Comparison of ENCODE assay signal across 10 mouse cellular contexts in genomic region chr6:129393087-129393720, GRCm38 (mm10). TPM values are rescaled to one million over a fixed set of nuclear protein-coding genes. Genes with fewer than 3 reads are reported as not detected.
DNase-seq lines count a peak whose midpoint lies in the region; ATAC-seq and TF ChIP-seq lines count a peak whose summit lies in the region.
"Had no signal": no experiment of that assay in that cellular context is flagged by ENCODE, and none has a peak within 500 bp of the region (broad histone marks: within the 10 kb centered on the region; RNA-seq: fewer than 3 reads in every experiment).

No protein-coding gene starts in this region.

- no peaks in the 10 kb centered on the region for H3K4me1 ChIP-seq in MEL (ENCODE audit: control insufficient read depth in 1 of 2, insufficient read depth in 2 of 2, low read length in 2 of 2)
- no peaks in the 10 kb centered on the region for H3K4me1 ChIP-seq in midbrain, embryonic 15.5 days

- peaks cover 0 to 3% of the 10 kb centered on the region in 2 experiments; a peak in 1 of 4 replicates for H3K27me3 ChIP-seq in MEL (ENCODE audit: control insufficient read depth in 1 of 2, insufficient read depth in 2 of 2, low read length in 2 of 2)
- no peaks in the 10 kb centered on the region for H3K27me3 ChIP-seq in midbrain, embryonic 15.5 days (replicated peaks)

- no peak overlapping the region for H3K4me2 ChIP-seq in midbrain, embryonic 15.5 days

- peak; percentile 88 for TF ChIP-seq RAD21 in MEL (IDR thresholded peaks at IDR 0.05; ENCODE audit: low read depth, low read length)

- H3K4me3 ChIP-seq in layer of hippocampus, adult 2 months: no peak overlapping the region
- no peak overlapping the region for H3K4me3 ChIP-seq in MEL (ENCODE audit: control insufficient read depth in 1 of 2, insufficient read depth in 1 of 2, low read depth in 2 of 2, low read length in 2 of 2)
- no peak overlapping the region for H3K4me3 ChIP-seq in midbrain, embryonic 15.5 days

- ATAC-seq in midbrain, embryonic 15.5 days (replicated peaks): peak; percentile 75

- H3K9ac ChIP-seq in MEL (ENCODE audit: control insufficient read depth, low read depth, low read length, poor library complexity, severe bottlenecking): no peak overlapping the region
- no peak overlapping the region for H3K9ac ChIP-seq in midbrain, embryonic 15.5 days

- peak; percentile 89 for TF ChIP-seq CTCF in layer of hippocampus, adult 2 months (conservative IDR thresholded peaks at IDR 0.05)
- TF ChIP-seq CTCF in MEL (IDR thresholded peaks at IDR 0.05 in 2 of 3, conservative IDR thresholded peaks at IDR 0.05 in 1 of 3; ENCODE audit: control insufficient read depth in 1 of 3, insufficient read depth in 1 of 3, low read depth in 2 of 3, low read length in 3 of 3, poor library complexity in 1 of 3, severe bottlenecking in 1 of 3): peak in 2 of 3 experiments; percentile 25 to 73; a peak in 4 of 6 replicates

- H3K27ac ChIP-seq in layer of hippocampus, adult 2 months: no peak overlapping the region
- no peak overlapping the region for H3K27ac ChIP-seq in MEL (ENCODE audit: control insufficient read depth, low read depth, low read length)
- no peak overlapping the region for H3K27ac ChIP-seq in midbrain, embryonic 15.5 days

- H3K36me3 ChIP-seq in MEL (ENCODE audit: control insufficient read depth in 1 of 2, insufficient read depth in 2 of 2, low read length in 2 of 2): no peaks in the 10 kb centered on the region
- H3K36me3 ChIP-seq in midbrain, embryonic 15.5 days (replicated peaks): no peaks in the 10 kb centered on the region

- TF ChIP-seq POLR2A in MEL (IDR thresholded peaks at IDR 0.05; ENCODE audit: control insufficient read depth in 1 of 2, insufficient read depth in 1 of 2, low read depth in 1 of 2, low read length in 2 of 2, poor library complexity in 1 of 2): no peak

- no peaks in the 10 kb centered on the region for H3K9me3 ChIP-seq in MEL (replicated peaks; ENCODE audit: insufficient read depth, low read length)
- no peaks in the 10 kb centered on the region for H3K9me3 ChIP-seq in midbrain, embryonic 15.5 days

- 29% methylated on average over 2 of the region's 2 CpGs for WGBS in midbrain, embryonic 15.5 days

- no peak for TF ChIP-seq EP300 in MEL (IDR thresholded peaks at IDR 0.05; ENCODE audit: low read depth in 1 of 2, low read length in 2 of 2)

- DNase-seq in embryo, embryonic 11 days: peak; percentile 23
- DNase-seq in embryo, embryonic 10 days (ENCODE audit: low spot score): no peak
- DNase-seq in layer of hippocampus, adult 2 months (ENCODE audit: low spot score in 2 of 2): no peak
- DNase-seq in layer of hippocampus, adult 9-11 months: no peak
- DNase-seq in MEL (ENCODE audit: low read depth, low spot score): peak; percentile 32
- no peak for DNase-seq in adrenal gland, postnatal 4 days (ENCODE audit: low spot score in 2 of 2)
- DNase-seq in thymus, postnatal 25 days: no peak

- no peaks in the 10 kb centered on the region for H3K79me2 ChIP-seq in MEL (ENCODE audit: control insufficient read depth, insufficient read depth, low read length, poor library complexity)

TF ChIP-seq in MEL, 35 proteins besides CTCF, POLR2A, EP300 and RAD21:
- TF ChIP-seq HCFC1 (IDR thresholded peaks at IDR 0.05; ENCODE audit: low read depth, low read length) (no peak), MAZ (IDR thresholded peaks at IDR 0.05; ENCODE audit: low read depth, low read length) (no peak), JUND (IDR thresholded peaks at IDR 0.05; ENCODE audit: low read depth, low read length) (no peak), MXI1 (IDR thresholded peaks at IDR 0.05; ENCODE audit: low read depth, low read length) (no peak), KAT2A (conservative IDR thresholded peaks at IDR 0.05; ENCODE audit: low read depth, low read length) (no peak), CHD2 (IDR thresholded peaks at IDR 0.05; ENCODE audit: low read length) (no peak), ZC3H11A (IDR thresholded peaks at IDR 0.05; ENCODE audit: low read depth, low read length) (peak; percentile 55), NELFE (IDR thresholded peaks at IDR 0.05; ENCODE audit: low read depth, low read length) (no peak), MYB (IDR thresholded peaks at IDR 0.05; ENCODE audit: low read depth, low read length) (no peak), POLR2AphosphoS5 (IDR thresholded peaks at IDR 0.05; ENCODE audit: borderline replicate concordance, low read depth, low read length) (no peak), SMC3 (IDR thresholded peaks at IDR 0.05; ENCODE audit: low read depth, low read length) (peak; percentile 81)

RNA-seq across cellular contexts. Expression of gene Clec1b, which starts 3.9 kb away (rescaled TPM):
- total RNA-seq in layer of hippocampus, adult 2 months (2021): not detected
- total RNA-seq in MEL (2012; rRNA removed): not detected in 2 replicates
- polyA plus RNA-seq in MEL (2012; ENCODE audit: insufficient read depth in 1 of 2, insufficient read length in 2 of 2, low read depth in 1 of 2, low replicate concordance in 2 of 2, missing spikeins in 1 of 2): not detected
- polyA plus RNA-seq in midbrain, embryonic 15.5 days (2015; fragmentation: Nextera tagmentation; extraction: Ambion mirVana): 0.97 and 1.6 TPM in 2 replicates
- 1 to 10 TPM; 2.2 to 3.9 TPM for total RNA-seq in adrenal gland, postnatal 4 days (2021)

RNA-seq across cellular contexts. Expression of gene Clec12b, which starts 7.5 kb away (rescaled TPM):
- total RNA-seq in layer of hippocampus, adult 2 months (2021): not detected
- not detected in 2 replicates for total RNA-seq in MEL (2012; rRNA removed)
- polyA plus RNA-seq in MEL (2012; ENCODE audit: insufficient read depth in 1 of 2, insufficient read length in 2 of 2, low read depth in 1 of 2, low replicate concordance in 2 of 2, missing spikeins in 1 of 2): not detected
- polyA plus RNA-seq in midbrain, embryonic 15.5 days (2015; fragmentation: Nextera tagmentation; extraction: Ambion mirVana): 0.14 and 0.37 TPM in 2 replicates
- under 1 TPM in 1 of 2 experiments, not detected in 1; 0.31 TPM for total RNA-seq in adrenal gland, postnatal 4 days (2021)
- total RNA-seq: left cerebral cortex, adult 18-20 months; monocyte, adult 5-6 weeks had no signal

RNA-seq across cellular contexts. Expression of gene Clec9a, which starts 15.5 kb away (rescaled TPM):
- total RNA-seq in layer of hippocampus, adult 2 months (2021): not detected
- not detected in 2 replicates for total RNA-seq in MEL (2012; rRNA removed)
- not detected for polyA plus RNA-seq in MEL (2012; ENCODE audit: insufficient read depth in 1 of 2, insufficient read length in 2 of 2, low read depth in 1 of 2, low replicate concordance in 2 of 2, missing spikeins in 1 of 2)
- 0.19 and 0.35 TPM in 2 replicates for polyA plus RNA-seq in midbrain, embryonic 15.5 days (2015; fragmentation: Nextera tagmentation; extraction: Ambion mirVana)
- total RNA-seq in adrenal gland, postnatal 4 days (2021): under 1 TPM; 0.31 to 0.40 TPM
- total RNA-seq: left cerebral cortex, adult 18-20 months had no signal

RNA-seq across cellular contexts. Expression of gene Clec12a, which starts 50.7 kb away (rescaled TPM):
- total RNA-seq in layer of hippocampus, adult 2 months (2021): not detected
- not detected in 2 replicates for total RNA-seq in MEL (2012; rRNA removed)
- not detected for polyA plus RNA-seq in MEL (2012; ENCODE audit: insufficient read depth in 1 of 2, insufficient read length in 2 of 2, low read depth in 1 of 2, low replicate concordance in 2 of 2, missing spikeins in 1 of 2)
- polyA plus RNA-seq in midbrain, embryonic 15.5 days (2015; fragmentation: Nextera tagmentation; extraction: Ambion mirVana): 0.17 and 0.38 TPM in 2 replicates
- total RNA-seq in adrenal gland, postnatal 4 days (2021): 1 to 10 TPM; 1.1 to 2.0 TPM

RNA-seq across cellular contexts. Expression of gene Clec1a, which starts 58.6 kb away (rescaled TPM):
- total RNA-seq in layer of hippocampus, adult 2 months (2021): 1 to 10 TPM; 4.1 to 5.7 TPM
- total RNA-seq in MEL (2012; rRNA removed): not detected in 2 replicates
- polyA plus RNA-seq in MEL (2012; ENCODE audit: insufficient read depth in 1 of 2, insufficient read length in 2 of 2, low read depth in 1 of 2, low replicate concordance in 2 of 2, missing spikeins in 1 of 2): not detected
- polyA plus RNA-seq in midbrain, embryonic 15.5 days (2015; fragmentation: Nextera tagmentation; extraction: Ambion mirVana): 1.6 TPM in 2 replicates
- 10 to 100 TPM in 1 of 2 experiments, 1 to 10 TPM in 1; 9.2 to 11.1 TPM for total RNA-seq in adrenal gland, postnatal 4 days (2021)

Comparison
In these comparisons a context has a peak if more than half of its experiments do, and no peak if none do; other contexts are left out.
1. DNase-seq: peak in embryo, embryonic 11 days (single experiment) and MEL (single experiment); none in embryo, embryonic 10 days (single experiment), layer of hippocampus, adult 2 months (0 of 2), layer of hippocampus, adult 9-11 months (single experiment), adrenal gland, postnatal 4 days (0 of 2) and thymus, postnatal 25 days (single experiment).